Mouse (Mus musculus) embryonic fibroblast, embryonic 13.5 days (primary cell): ENCODE measurements around the gene Ttyh2.

Experiments used
- CTCF ChIP-seq: IDR thresholded peaks from 2 replicates; pipeline ENCODE4 v1.5.1; 2011; ENCODE audit warnings: mild to moderate bottlenecking, control low read depth, low read length, moderate library complexity, borderline replicate concordance; ENCODE audit not compliant: insufficient read depth
- POLR2A ChIP-seq: IDR thresholded peaks from 2 replicates; pipeline ENCODE4 v1.6.1; 2011; ENCODE audit warnings: low read depth, mild to moderate bottlenecking, control low read depth, low read length, moderate library complexity

GRCm38 (mm10) chr11:114642926-114643325 lies 32.3 kb upstream of the Ttyh2 start:
- no peak for TF ChIP-seq POLR2A
- TF ChIP-seq CTCF = no peak
